Mouse (Mus musculus) lung, embryonic 14.5 days (tissue): ENCODE data around the gene Ufc1. TPM values are rescaled to one million over a fixed set of nuclear protein-coding genes. Genes with fewer than 3 reads are reported as not detected.
A peak's percentile ranks its signal among the peaks of the same experiment; 100 is the strongest.

Source experiments
- ATAC-seq: fragments of 200-750 bp; cut with Nextera tagmentation; 2 replicates; pipeline ENCODE4 v1.8.0; 2017; ENCODE audit warnings: mild to moderate bottlenecking, moderate TSS enrichment, moderate library complexity; ENCODE audit not compliant: insufficient read depth
- DNase-seq: peaks from one replicate; pipeline ENCODE4 v3.0.0-alpha.2; 2015
- H3K27ac ChIP-seq: fragments of 300-500 bp; sonication (generic); 2 replicates; pipeline ENCODE4 v1.5.1; 2014; ENCODE audit warnings: low read depth, mild to moderate bottlenecking, moderate library complexity
- H3K27me3 ChIP-seq: fragments of 300-500 bp; sonication (generic); 2 replicates; pipeline ENCODE4 v1.6.1; 2014; ENCODE audit warnings: low read length, control low read depth; ENCODE audit not compliant: insufficient read depth
- H3K36me3 ChIP-seq: fragments of 300-500 bp; sonication (generic); 2 replicates; pipeline ENCODE4 v1.6.1; 2014; ENCODE audit warnings: control low read depth; ENCODE audit not compliant: insufficient read depth
- H3K4me1 ChIP-seq: fragments of 300-500 bp; sonication (generic); 2 replicates; pipeline ENCODE4 v1.6.1; 2014; ENCODE audit warnings: antibody characterized with exemption, control low read depth; ENCODE audit not compliant: insufficient read depth
- H3K4me2 ChIP-seq: fragments of 300-500 bp; sonication (generic); 2 replicates; pipeline ENCODE4 v1.6.1; 2014; ENCODE audit warnings: mild to moderate bottlenecking
- H3K4me3 ChIP-seq: fragments of 300-500 bp; sonication (generic); 2 replicates; pipeline ENCODE4 v1.5.1; 2014; ENCODE audit warnings: low read depth, low read length
- H3K9ac ChIP-seq: fragments of 300-500 bp; sonication (generic); 2 replicates; pipeline ENCODE4 v1.6.1; 2014
- H3K9me3 ChIP-seq: fragments of 300-500 bp; sonication (generic); 2 replicates; pipeline ENCODE4 v1.6.1; 2016; ENCODE audit warnings: low read depth, low read length, control low read depth
- CTCF ChIP-seq: IDR thresholded peaks from 2 replicates; pipeline ENCODE4 v1.5.1; 2016; ENCODE audit warnings: antibody characterized with exemption, low read depth
- WGBS: fragments of 180-500 bp; shearing (Covaris S2); extraction: QIAGEN DNeasy Blood & Tissue Kit; methylation state at CpG from one replicate; pipeline ENCODE4 v1.1.7; 2014; 5-methylcytosine and 5-hydroxymethylcytosine counted together
- polyA plus RNA-seq: library from polyadenylated mRNA; unstranded; fragments of >200 nt; fragmentation: Nextera tagmentation; extraction: Ambion mirVana; gene quantifications from 2 replicates; pipeline ENCODE4 v1.2.1, GENCODE M21; 2014

Ufc1 gene
- polyA plus RNA-seq, 1 experiment from 2014 or later, result 108 TPM

DNA sequence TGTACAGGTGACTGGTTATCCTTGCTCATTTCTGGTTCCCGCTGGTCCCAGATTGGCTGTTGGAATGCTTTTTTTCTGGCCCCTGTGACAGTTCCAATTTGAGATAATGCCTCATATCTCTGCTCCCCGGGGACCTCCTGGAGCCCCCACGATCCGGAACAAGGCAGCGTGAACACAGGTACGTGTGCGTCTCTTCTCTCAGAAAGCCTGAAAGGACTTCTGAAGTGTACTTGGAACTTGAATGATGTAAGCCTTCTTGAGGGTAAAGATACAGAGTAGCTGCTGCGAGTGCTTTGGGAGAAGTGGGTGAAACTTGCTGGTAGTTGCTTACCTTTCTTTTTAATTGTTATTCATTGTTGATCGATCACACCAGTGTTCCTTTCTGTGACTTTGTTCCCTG, 23.6 kb downstream of the Ufc1 start:
- peak overlapping the region; percentile 79 for H3K9ac ChIP-seq
- H3K4me3 ChIP-seq, result peak overlapping the region; percentile 90
- TF ChIP-seq CTCF, result no peak
- H3K4me1 ChIP-seq, result peaks cover 5% of the 10 kb centered on the region; the same call in 1 of the 2 replicates
- ATAC-seq (no peak), DNase-seq (peak; percentile 31)
- peaks cover 43% of the 10 kb centered on the region for H3K36me3 ChIP-seq
- H3K27me3 ChIP-seq, result no peaks in the 10 kb centered on the region
- WGBS, result 34% methylated on average over 9 of the region's 9 CpGs
- peak overlapping the region; percentile 96 for H3K4me2 ChIP-seq
- no peaks in the 10 kb centered on the region for H3K9me3 ChIP-seq
- peak overlapping the region; percentile 74; the same call in 1 of the 2 replicates for H3K27ac ChIP-seq

DNA sequence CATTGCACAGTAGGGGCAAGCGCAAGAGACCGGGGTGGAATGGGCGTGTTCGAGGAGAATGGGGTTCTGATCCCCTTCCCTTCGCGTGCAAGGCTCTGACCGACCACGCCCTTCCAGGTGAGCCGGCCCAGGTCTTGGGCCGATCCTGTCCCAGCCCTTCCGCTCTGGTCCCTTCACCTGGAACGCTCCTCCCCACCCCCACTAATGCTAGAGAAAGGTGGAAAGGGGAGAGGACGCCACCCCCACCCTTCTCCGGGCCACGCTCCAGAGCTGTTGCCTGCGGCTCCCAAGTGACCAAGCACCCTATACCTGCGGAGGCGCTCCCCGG, 24.3 kb downstream of the Ufc1 start:
- TF ChIP-seq CTCF, result no peak
- H3K27ac ChIP-seq, result peak overlapping the region; percentile 74
- DNase-seq (peak; percentile 62), ATAC-seq (peak; percentile 73)
- WGBS, result 0% methylated on average over 19 of the region's 19 CpGs
- peak overlapping the region; percentile 90 for H3K4me3 ChIP-seq
- H3K4me2 ChIP-seq, result peak overlapping the region; percentile 96
- H3K9me3 ChIP-seq, result no peaks in the 10 kb centered on the region
- no peaks in the 10 kb centered on the region for H3K27me3 ChIP-seq
- H3K36me3 ChIP-seq, result peaks cover 37% of the 10 kb centered on the region
- H3K4me1 ChIP-seq, result peaks cover 5% of the 10 kb centered on the region; the same call in 1 of the 2 replicates
- H3K9ac ChIP-seq, result peak overlapping the region; percentile 79

DNA sequence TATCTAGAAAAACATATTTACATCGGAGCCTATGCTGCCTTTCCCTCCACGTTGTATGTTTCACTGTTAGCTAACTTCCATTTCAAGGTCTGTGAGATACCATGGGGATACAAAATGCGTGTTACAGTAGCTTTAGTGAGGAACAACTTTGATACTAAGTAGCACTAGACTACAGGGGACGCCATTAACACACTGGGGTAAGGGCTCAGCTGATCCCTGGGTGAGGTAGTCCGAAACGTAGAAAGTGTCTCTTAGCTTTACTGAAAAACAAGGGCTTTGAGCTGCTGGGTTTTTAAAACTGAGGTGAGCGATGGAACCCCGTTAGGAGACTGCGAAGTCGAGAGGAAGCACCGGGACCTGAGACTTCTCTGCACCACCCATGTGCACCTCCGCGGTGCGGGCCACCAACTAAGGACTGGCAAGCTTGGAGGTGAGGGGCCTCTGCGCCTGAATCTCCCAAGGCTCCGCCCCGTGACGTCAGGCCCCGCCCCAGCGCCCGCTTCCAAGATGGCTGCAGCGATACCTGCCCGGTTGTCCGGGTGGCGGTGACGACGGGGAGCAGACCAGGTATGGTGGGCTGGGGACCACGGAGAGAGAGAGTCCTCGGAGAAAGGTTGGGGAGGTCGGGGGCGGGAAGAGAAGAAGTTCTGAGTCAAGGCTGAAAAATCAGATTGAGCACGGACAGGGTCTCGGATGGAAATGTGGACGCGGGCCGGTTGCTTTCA, 24.8 kb downstream of the Ufc1 start, which contains the start of gene B4galt3:
B4galt3 (plus strand) TSS at position 481 of the 725 bp plus-strand sequence.
- DNase-seq, result peak; percentile 96
- ATAC-seq, result peak; percentile 93
- Histone ChIP-seq H3K4me2 (peak within 1 kb of the TSS; percentile 96), H3K4me3 (peak within 1 kb of the TSS; percentile 90), H3K4me1 (peaks cover 5% of the 10 kb centered on the region; the same call in 1 of the 2 replicates), H3K27ac (peak within 1 kb of the TSS; percentile 74), H3K9me3 (no peaks in the 10 kb centered on the region), H3K9ac (peak within 1 kb of the TSS; percentile 79), H3K36me3 (peaks cover 31% of the 10 kb centered on the region), H3K27me3 (no peaks in the 10 kb centered on the region)
- WGBS, result 3% methylated on average over 36 of the region's 36 CpGs
- TF ChIP-seq CTCF, result no peak

DNA sequence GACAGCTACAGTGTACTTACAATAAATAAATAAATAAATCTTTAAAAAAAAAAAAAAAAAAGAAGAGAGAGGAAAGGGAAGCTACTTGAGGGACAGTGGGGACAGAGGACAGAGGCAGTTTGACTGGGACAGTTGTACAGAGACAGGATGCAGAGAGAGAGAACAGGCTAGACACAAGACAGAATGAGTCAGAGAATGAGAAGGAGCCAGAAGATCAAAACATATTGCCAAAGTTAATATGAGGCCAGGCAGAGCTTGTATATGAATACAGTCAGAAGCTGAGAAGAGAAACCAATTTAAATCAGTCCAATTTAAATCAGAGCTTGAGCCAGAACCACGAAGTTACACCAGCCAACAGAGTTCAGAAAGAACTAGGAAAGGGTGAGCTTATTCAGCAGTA, 26.5 kb downstream of the Ufc1 start:
- Histone ChIP-seq H3K27me3 (no peaks in the 10 kb centered on the region), H3K4me2 (no peak overlapping the region), H3K4me1 (peaks cover 8% of the 10 kb centered on the region; the same call in 1 of the 2 replicates), H3K36me3 (peaks cover 15% of the 10 kb centered on the region), H3K27ac (no peak overlapping the region), H3K9me3 (no peaks in the 10 kb centered on the region), H3K9ac (no peak overlapping the region), H3K4me3 (no peak overlapping the region)
- DNase-seq, result no peak
- no peak for ATAC-seq
- 60% methylated on average over 1 of the region's 1 CpGs for WGBS
- no peak for TF ChIP-seq CTCF

DNA sequence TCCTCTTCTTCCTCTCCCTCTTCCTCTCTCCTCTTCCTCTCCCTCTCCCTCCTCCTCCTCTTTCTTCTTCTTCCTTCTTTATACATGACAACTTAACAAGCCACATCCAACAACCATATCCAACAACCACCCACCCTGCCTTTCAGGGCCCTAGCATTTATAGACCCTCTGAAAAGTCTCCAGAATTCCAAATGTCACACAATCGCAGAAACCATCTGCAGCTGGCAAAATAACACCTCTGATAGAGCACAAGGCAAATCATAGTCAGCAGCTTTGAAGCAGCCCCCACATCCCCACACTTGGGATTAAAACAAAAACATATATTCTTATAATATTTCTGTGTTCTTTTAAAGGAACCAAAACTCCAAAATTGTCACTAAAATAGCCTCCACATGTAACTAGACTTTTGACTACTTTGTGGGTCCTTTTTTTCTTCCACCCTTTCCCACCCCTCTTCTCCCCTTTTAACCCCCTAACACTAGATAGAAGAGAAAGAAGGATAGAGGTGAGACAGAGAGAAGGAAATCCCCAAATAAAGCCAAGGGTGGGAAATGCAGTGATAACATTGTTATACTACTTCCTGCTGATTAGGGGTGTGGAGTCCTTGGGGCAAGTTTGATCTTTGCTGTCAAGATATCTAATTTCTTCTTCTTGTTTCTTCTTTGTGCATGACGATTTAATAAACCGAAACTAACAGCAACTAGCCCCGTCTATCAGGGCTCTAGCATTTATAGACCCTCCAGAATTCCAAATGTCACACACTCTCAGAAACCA, 28.7 kb downstream of the Ufc1 start:
- H3K9me3 ChIP-seq, result no peaks in the 10 kb centered on the region
- H3K4me2 ChIP-seq, result no peak overlapping the region
- H3K27me3 ChIP-seq, result no peaks in the 10 kb centered on the region
- no peaks in the 10 kb centered on the region for H3K36me3 ChIP-seq
- DNase-seq, result no peak
- H3K4me3 ChIP-seq, result no peak overlapping the region
- WGBS, result 50% methylated on average over 4 of the region's 4 CpGs
- TF ChIP-seq CTCF, result no peak
- ATAC-seq, result no peak
- peaks cover 15% of the 10 kb centered on the region for H3K4me1 ChIP-seq
- H3K27ac ChIP-seq, result no peak overlapping the region
- H3K9ac ChIP-seq, result no peak overlapping the region

DNA sequence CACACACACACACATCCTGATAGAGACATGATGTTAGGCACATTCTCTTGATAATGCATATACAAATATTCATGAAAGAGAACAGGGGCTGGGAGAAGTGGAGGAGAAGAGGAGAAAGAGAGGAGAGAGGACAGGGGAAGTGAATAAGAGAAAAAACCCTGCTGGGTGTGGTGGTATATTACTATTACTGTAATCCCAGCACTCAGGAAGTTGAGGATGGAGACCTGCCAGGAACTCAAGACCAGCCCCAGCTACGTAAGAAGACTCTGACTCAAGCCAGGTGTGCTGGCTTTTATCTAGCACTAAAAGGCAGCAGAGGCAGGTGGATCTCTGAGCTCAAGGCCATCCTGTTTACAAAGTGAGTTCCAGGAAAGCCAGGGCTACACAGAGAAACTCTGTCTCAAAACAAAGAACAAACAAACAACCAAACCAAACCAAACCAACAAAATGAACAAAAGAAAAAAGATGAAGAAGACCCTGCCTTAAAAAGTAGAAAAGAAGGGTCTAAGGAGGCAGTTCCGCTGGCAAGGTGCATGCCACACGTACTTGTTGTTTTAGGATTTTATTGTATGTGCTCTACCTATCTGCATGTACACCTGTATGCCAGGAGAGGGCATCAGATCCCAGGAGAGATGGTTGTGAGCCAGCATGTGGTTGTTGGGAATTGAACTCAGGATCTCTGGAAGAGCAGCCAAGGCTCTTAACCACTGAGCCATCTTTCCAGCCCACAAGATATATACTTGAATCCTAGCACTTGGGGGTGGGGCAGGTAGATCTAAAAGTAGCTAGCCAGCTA, 31.0 kb downstream of the Ufc1 start:
- peaks cover 20% of the 10 kb centered on the region for H3K4me1 ChIP-seq
- ATAC-seq (no peak), DNase-seq (peak; percentile 61)
- H3K4me3 ChIP-seq, result no peak overlapping the region
- no peaks in the 10 kb centered on the region for H3K9me3 ChIP-seq
- H3K27ac ChIP-seq, result peak overlapping the region; percentile 90
- 70% methylated on average over 3 of the region's 3 CpGs for WGBS
- TF ChIP-seq CTCF, result no peak; the same call in 1 of the 2 replicates
- peak overlapping the region; percentile 62 for H3K4me2 ChIP-seq
- H3K27me3 ChIP-seq, result no peaks in the 10 kb centered on the region
- no peak overlapping the region for H3K9ac ChIP-seq
- H3K36me3 ChIP-seq, result peaks cover 5% of the 10 kb centered on the region; the same call in 1 of the 2 replicates
